Mouse (Mus musculus) MEL (cell line): ENCODE results near the gene Kcnh1. TPM values are rescaled to one million over a fixed set of nuclear protein-coding genes. Genes with fewer than 3 reads are reported as not detected.

ENCODE experiments used
- DNase-seq: peaks from one replicate; pipeline ENCODE4 v3.0.0; 2011; ENCODE audit warnings: low read depth, low spot score
- H3K27ac ChIP-seq: 2 replicates; pipeline ENCODE4 v1.5.1; 2012; ENCODE audit warnings: low read depth, mild to moderate bottlenecking, control low read depth, low read length, moderate library complexity; ENCODE audit not compliant: control insufficient read depth
- H3K27me3 ChIP-seq, 2 experiments: fragments of 150-350 bp in 1 of 2; sonication (generic) in 1 of 2; 2 replicates each; pipeline ENCODE4 v1.6.1; 2012; ENCODE audit warnings: low read length in 2 of 2, mild to moderate bottlenecking in 2 of 2, improper control_type of control experiment in 1 of 2, moderate library complexity in 1 of 2; ENCODE audit not compliant: insufficient read depth in 2 of 2, control insufficient read depth in 1 of 2
- H3K36me3 ChIP-seq, 2 experiments: 2 replicates each; pipeline ENCODE4 v1.6.1; 2012 to 2014; ENCODE audit warnings: low read length in 2 of 2, improper control_type of control experiment in 1 of 2, inconsistent platforms in 1 of 2, mild to moderate bottlenecking in 1 of 2; ENCODE audit not compliant: insufficient read depth in 2 of 2, control insufficient read depth in 1 of 2
- H3K4me1 ChIP-seq, 2 experiments: fragments of 150-350 bp in 1 of 2; sonication (generic) in 1 of 2; 2 replicates each; pipeline ENCODE4 v1.6.1; 2012; ENCODE audit warnings: low read length in 2 of 2, improper control_type of control experiment in 1 of 2, mild to moderate bottlenecking in 1 of 2; ENCODE audit not compliant: insufficient read depth in 2 of 2, control insufficient read depth in 1 of 2
- H3K4me3 ChIP-seq, 2 experiments: fragments of 150-350 bp in 1 of 2; sonication (generic) in 1 of 2; 2 replicates each; pipeline ENCODE4 v1.5.1; 2012; ENCODE audit warnings: low read depth in 2 of 2, low read length in 2 of 2, mild to moderate bottlenecking in 2 of 2, moderate library complexity in 2 of 2, control low read depth in 1 of 2, improper control_type of control experiment in 1 of 2; ENCODE audit not compliant: control insufficient read depth in 1 of 2, insufficient read depth in 1 of 2
- H3K79me2 ChIP-seq: 2 replicates; pipeline ENCODE4 v1.6.1; 2012; ENCODE audit warnings: mild to moderate bottlenecking, low read length, moderate library complexity; ENCODE audit not compliant: control insufficient read depth, poor library complexity, insufficient read depth
- H3K9ac ChIP-seq: 2 replicates; pipeline ENCODE4 v1.6.1; 2012; ENCODE audit warnings: low read depth, mild to moderate bottlenecking, control low read depth, low read length, moderate library complexity; ENCODE audit not compliant: control insufficient read depth, poor library complexity, severe bottlenecking
- H3K9me3 ChIP-seq: fragments of 150-350 bp; sonication (generic); replicated peaks from 2 replicates; pipeline ENCODE4 v1.6.1; 2012; ENCODE audit warnings: mild to moderate bottlenecking, low read length, improper control_type of control experiment, moderate library complexity; ENCODE audit not compliant: insufficient read depth
- BHLHE40 ChIP-seq: IDR thresholded peaks from 2 replicates; pipeline ENCODE4 v1.6.1; 2012; ENCODE audit warnings: low read depth, mild to moderate bottlenecking, inconsistent platforms, low read length, improper control_type of control experiment, borderline replicate concordance
- CHD1 ChIP-seq: IDR thresholded peaks from 2 replicates; pipeline ENCODE4 v1.6.1; 2012; ENCODE audit warnings: low read depth, mild to moderate bottlenecking, inconsistent platforms, low read length, improper control_type of control experiment
- CHD2 ChIP-seq: IDR thresholded peaks from 2 replicates; pipeline ENCODE4 v1.6.1; 2011; ENCODE audit warnings: low read length, improper control_type of control experiment
- CTCF ChIP-seq, 3 experiments: IDR thresholded peaks in 2 of 3; conservative IDR thresholded peaks in 1 of 3; 2 replicates each; pipeline ENCODE4 v1.5.1; 2011 to 2012; ENCODE audit warnings: low read length in 3 of 3, low read depth in 2 of 3, mild to moderate bottlenecking in 2 of 3, improper control_type of control experiment in 1 of 3, inconsistent platforms in 1 of 3, mixed read lengths in 1 of 3, moderate library complexity in 1 of 3; ENCODE audit not compliant: control insufficient read depth in 1 of 3, insufficient read depth in 1 of 3, poor library complexity in 1 of 3, severe bottlenecking in 1 of 3
- ELF1 ChIP-seq: IDR thresholded peaks from 2 replicates; pipeline ENCODE4 v1.6.1; 2014; ENCODE audit warnings: low read depth, mild to moderate bottlenecking, inconsistent platforms, low read length, improper control_type of control experiment, moderate library complexity
- ETS1 ChIP-seq: IDR thresholded peaks from 2 replicates; pipeline ENCODE4 v1.6.1; 2012; ENCODE audit warnings: low read depth, mild to moderate bottlenecking, inconsistent platforms, low read length, improper control_type of control experiment, moderate library complexity
- GABPA ChIP-seq: IDR thresholded peaks from 2 replicates; pipeline ENCODE4 v1.6.1; 2012; ENCODE audit warnings: low read depth, mild to moderate bottlenecking, inconsistent platforms, low read length, improper control_type of control experiment, moderate library complexity
- GATA1 ChIP-seq: IDR thresholded peaks from 2 replicates; pipeline ENCODE4 v1.6.1; 2011; ENCODE audit warnings: low read depth, low read length, improper control_type of control experiment
- JUND ChIP-seq: IDR thresholded peaks from 2 replicates; pipeline ENCODE4 v1.6.1; 2011; ENCODE audit warnings: low read depth, mild to moderate bottlenecking, improper control_type of control experiment, low read length
- MAFK ChIP-seq: IDR thresholded peaks from 2 replicates; pipeline ENCODE4 v1.6.1; 2011; ENCODE audit warnings: low read depth, mild to moderate bottlenecking, low read length, improper control_type of control experiment, borderline replicate concordance
- MEF2A ChIP-seq: IDR thresholded peaks from 2 replicates; pipeline ENCODE4 v1.6.1; 2014; ENCODE audit warnings: low read depth, mild to moderate bottlenecking, inconsistent platforms, low read length, improper control_type of control experiment; ENCODE audit not compliant: poor library complexity, insufficient replicate concordance, severe bottlenecking; ENCODE audit errors: extremely low read depth
- MYB ChIP-seq: IDR thresholded peaks from 2 replicates; pipeline ENCODE4 v1.6.1; 2011; ENCODE audit warnings: mild to moderate bottlenecking, low read depth, low read length, improper control_type of control experiment
- MYC ChIP-seq: IDR thresholded peaks from 2 replicates; pipeline ENCODE4 v1.6.1; 2011; ENCODE audit warnings: low read depth, mild to moderate bottlenecking, low read length, improper control_type of control experiment, moderate library complexity
- POLR2A ChIP-seq, 2 experiments: IDR thresholded peaks; 2 replicates each; pipeline ENCODE4 v1.6.1; 2011 to 2012; ENCODE audit warnings: low read length in 2 of 2, mild to moderate bottlenecking in 2 of 2, control low read depth in 1 of 2, improper control_type of control experiment in 1 of 2, low read depth in 1 of 2, moderate library complexity in 1 of 2; ENCODE audit not compliant: control insufficient read depth in 1 of 2, insufficient read depth in 1 of 2, poor library complexity in 1 of 2
- POLR2AphosphoS2 ChIP-seq: IDR thresholded peaks from 2 replicates; pipeline ENCODE4 v1.6.1; 2011; ENCODE audit warnings: low read length, improper control_type of control experiment
- POLR2AphosphoS5 ChIP-seq: IDR thresholded peaks from 2 replicates; pipeline ENCODE4 v1.6.1; 2012; ENCODE audit warnings: low read depth, borderline replicate concordance, mild to moderate bottlenecking, inconsistent platforms, low read length, moderate library complexity, mixed read lengths
- RAD21 ChIP-seq: IDR thresholded peaks from 2 replicates; pipeline ENCODE4 v1.6.1; 2011; ENCODE audit warnings: mild to moderate bottlenecking, low read depth, low read length, improper control_type of control experiment
- RCOR1 ChIP-seq: IDR thresholded peaks from 2 replicates; pipeline ENCODE4 v1.6.1; 2012; ENCODE audit warnings: low read depth, mild to moderate bottlenecking, inconsistent platforms, low read length, improper control_type of control experiment
- TAL1 ChIP-seq: IDR thresholded peaks from 2 replicates; pipeline ENCODE4 v1.6.1; 2012; ENCODE audit warnings: mild to moderate bottlenecking, inconsistent platforms, low read length, moderate library complexity, mixed read lengths
- TBP ChIP-seq: IDR thresholded peaks from 2 replicates; pipeline ENCODE4 v1.8.0; 2011; ENCODE audit warnings: low read depth, low read length, improper control_type of control experiment
- TCF12 ChIP-seq: IDR thresholded peaks from 2 replicates; pipeline ENCODE4 v1.6.1; 2014; ENCODE audit warnings: low read depth, mild to moderate bottlenecking, inconsistent platforms, low read length, improper control_type of control experiment, moderate library complexity
- UBTF ChIP-seq: IDR thresholded peaks from 2 replicates; pipeline ENCODE4 v1.6.1; 2012; ENCODE audit warnings: low read depth, mild to moderate bottlenecking, inconsistent platforms, low read length, improper control_type of control experiment, moderate library complexity, borderline replicate concordance; ENCODE audit not compliant: insufficient read depth
- USF1 ChIP-seq: IDR thresholded peaks from 2 replicates; pipeline ENCODE4 v1.6.1; 2014; ENCODE audit warnings: low read depth, mild to moderate bottlenecking, inconsistent platforms, low read length, improper control_type of control experiment, moderate library complexity
- ZC3H11A ChIP-seq: IDR thresholded peaks from 2 replicates; pipeline ENCODE4 v1.6.1; 2012; ENCODE audit warnings: low read depth, mild to moderate bottlenecking, inconsistent platforms, low read length, improper control_type of control experiment
- polyA plus RNA-seq, 2 experiments: library from polyadenylated mRNA; stranded (reverse) in 1 of 2; unstranded in 1 of 2; fragments of >175 nt in 1 of 2; fragments of >200 nt in 1 of 2; gene quantifications; 2 replicates each; pipeline versions ENCODE4 v1.2.1 to v1.2.4; 2012; ENCODE audit warnings: low replicate concordance in 2 of 2, low read depth in 1 of 2; ENCODE audit not compliant: insufficient read length in 2 of 2, insufficient read depth in 1 of 2, missing spikeins in 1 of 2
- total RNA-seq: library from RNA; depleted of rRNA; stranded (reverse); fragments of 300-350 nt; gene quantifications from 2 replicates; pipeline ENCODE4 v1.2.3, GENCODE M21; 2012

Gene Kcnh1
- total and polyA plus RNA-seq, 3 experiments, result not detected

GRCm38 (mm10) chr1:192277801-192278385 is 87.3 kb downstream of the Kcnh1 start:
- TF ChIP-seq CHD1 (no peak), GABPA (no peak), MAFK (no peak), ETS1 (no peak), POLR2AphosphoS5 (no peak), BHLHE40 (no peak), ELF1 (no peak), POLR2A (IDR thresholded peaks at IDR 0.05; ENCODE audit: control insufficient read depth in 1 of 2, insufficient read depth in 1 of 2, low read depth in 1 of 2, low read length in 2 of 2, poor library complexity in 1 of 2) (no peak), MYB (no peak)
- TF ChIP-seq, all 39 proteins: peak for 0
- Histone ChIP-seq H3K4me1 (no peaks in the 10 kb centered on the region), H3K9ac (no peak overlapping the region), H3K27me3 (no peaks in the 10 kb centered on the region), H3K9me3 (no peaks in the 10 kb centered on the region), H3K27ac (no peak overlapping the region), H3K36me3 (no peaks in the 10 kb centered on the region), H3K4me3 (no peak overlapping the region), H3K79me2 (no peaks in the 10 kb centered on the region)
- DNase-seq, result no peak

DNA sequence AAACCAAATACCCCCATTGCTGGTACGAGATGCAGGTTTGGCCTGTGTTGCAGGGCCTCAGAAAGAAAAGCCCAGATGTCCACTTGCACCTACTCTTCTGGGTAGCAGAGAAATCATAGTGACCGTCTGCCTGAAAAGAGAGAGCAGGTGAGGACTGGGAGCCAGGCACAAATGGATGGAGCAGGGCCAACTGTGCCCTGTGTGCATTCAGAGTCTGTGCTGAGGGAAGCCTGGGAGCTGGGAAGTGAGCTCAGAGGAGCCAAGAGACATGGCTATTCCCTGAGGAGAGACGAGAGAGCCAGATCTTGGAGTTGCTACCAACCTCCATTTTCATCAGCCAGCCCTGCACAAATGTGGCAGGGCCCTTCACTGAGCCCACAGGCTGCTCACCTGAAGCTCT is 93.8 kb downstream of the Kcnh1 start:
- Histone ChIP-seq H3K27ac (no peak overlapping the region), H3K9me3 (no peaks in the 10 kb centered on the region), H3K79me2 (no peaks in the 10 kb centered on the region), H3K4me3 (no peak overlapping the region), H3K4me1 (no peaks in the 10 kb centered on the region), H3K36me3 (no peaks in the 10 kb centered on the region), H3K27me3 (peaks cover 0 to 1% of the 10 kb centered on the region in 2 experiments; a peak in 2 of 4 replicates), H3K9ac (no peak overlapping the region)
- DNase-seq, result no peak
- TF ChIP-seq ETS1 (no peak), TCF12 (no peak), MYC (no peak)

GRCm38 (mm10) chr1:192284950-192285349 is 94.4 kb downstream of the Kcnh1 start:
- no peak for DNase-seq
- Histone ChIP-seq H3K9ac (no peak overlapping the region), H3K79me2 (no peaks in the 10 kb centered on the region), H3K36me3 (no peaks in the 10 kb centered on the region), H3K27me3 (peaks cover 0 to 1% of the 10 kb centered on the region in 2 experiments; a peak in 2 of 4 replicates), H3K4me1 (no peaks in the 10 kb centered on the region), H3K9me3 (no peaks in the 10 kb centered on the region), H3K4me3 (no peak overlapping the region), H3K27ac (no peak overlapping the region)
- TF ChIP-seq MAFK (no peak), POLR2AphosphoS2 (no peak), ZC3H11A (no peak), TAL1 (no peak), TCF12 (no peak), USF1 (no peak), GATA1 (no peak), TBP (no peak), RAD21 (no peak), POLR2A (IDR thresholded peaks at IDR 0.05; ENCODE audit: control insufficient read depth in 1 of 2, insufficient read depth in 1 of 2, low read depth in 1 of 2, low read length in 2 of 2, poor library complexity in 1 of 2) (no peak), MEF2A (no peak), CHD2 (no peak), JUND (no peak), RCOR1 (no peak), CTCF (IDR thresholded peaks at IDR 0.05 in 2 of 3, conservative IDR thresholded peaks at IDR 0.05 in 1 of 3; ENCODE audit: control insufficient read depth in 1 of 3, insufficient read depth in 1 of 3, low read depth in 2 of 3, low read length in 3 of 3, poor library complexity in 1 of 3, severe bottlenecking in 1 of 3) (no peak), UBTF (no peak), ETS1 (no peak)
